Mouse (Mus musculus): Measurements from ENCODE around the gene Asic2. TPM values are rescaled to one million over a fixed set of nuclear protein-coding genes. Genes with fewer than 3 reads are reported as not detected.

Gene Asic2
- polyA plus RNA-seq, 1 experiment from 2014 or later: not detected

GRCm38 (mm10) chr11:81909397-81909894 lies 58.8 kb downstream of the Asic2 start:
- Histone ChIP-seq H3K4me3 (ENCODE audit: low read depth, low read length) (no peak overlapping the region), H3K27me3 (ENCODE audit: insufficient read depth, low read length) (no peaks in the 10 kb centered on the region), H3K9me3 (ENCODE audit: low read length) (no peaks in the 10 kb centered on the region), H3K27ac (ENCODE audit: low read depth) (no peak overlapping the region), H3K4me1 (ENCODE audit: insufficient read depth) (no peaks in the 10 kb centered on the region), H3K9ac (replicated peaks) (no peak overlapping the region), H3K4me2 (ENCODE audit: low read depth, low read length) (no peak overlapping the region), H3K36me3 (replicated peaks; ENCODE audit: insufficient read depth, low read length) (no peaks in the 10 kb centered on the region)
- ATAC-seq (no peak), DNase-seq (no peak)
- no peak for TF ChIP-seq EP300 (IDR thresholded peaks at IDR 0.05; ENCODE audit: low read depth)
- TF ChIP-seq CTCF (IDR thresholded peaks at IDR 0.05; ENCODE audit: low read depth): no peak
- WGBS (ENCODE audit: insufficient replicate concordance): 20% methylated on average over 5 of the region's 5 CpGs

- Histone ChIP-seq H3K4me3 (ENCODE audit: low read depth, low read length) (no peak overlapping the region), H3K9ac (replicated peaks) (no peak overlapping the region), H3K27ac (ENCODE audit: low read depth) (no peak overlapping the region), H3K4me1 (ENCODE audit: insufficient read depth) (no peaks in the 10 kb centered on the region), H3K27me3 (ENCODE audit: insufficient read depth, low read length) (no peaks in the 10 kb centered on the region), H3K9me3 (ENCODE audit: low read length) (no peaks in the 10 kb centered on the region), H3K36me3 (replicated peaks; ENCODE audit: insufficient read depth, low read length) (no peaks in the 10 kb centered on the region), H3K4me2 (ENCODE audit: low read depth, low read length) (no peak overlapping the region)
- no peak for TF ChIP-seq CTCF (IDR thresholded peaks at IDR 0.05; ENCODE audit: low read depth)
- no peak for TF ChIP-seq EP300 (IDR thresholded peaks at IDR 0.05; ENCODE audit: low read depth)
- 68% methylated on average over 1 of the region's 1 CpGs for WGBS (ENCODE audit: insufficient replicate concordance)
- no peak for DNase-seq
- no peak for ATAC-seq
Observed at GRCm38 (mm10) chr11:81908760-81909159, 59.5 kb downstream of the Asic2 start.

- H3K27ac ChIP-seq (ENCODE audit: low read depth): no peak overlapping the region
- DNase-seq: no peak
Observed at GRCm38 (mm10) chr11:81902318-81902717, 65.9 kb downstream of the Asic2 start.

GRCm38 (mm10) chr11:81897547-81898354 lies 70.5 kb downstream of the Asic2 start:
- H3K27ac ChIP-seq (ENCODE audit: low read depth): no peak overlapping the region
- ATAC-seq: no peak
- DNase-seq: no peak

More at GRCm38 (mm10) chr11:81902318-81902717, 65.9 kb downstream of the Asic2 start:
- Histone ChIP-seq H3K4me2 (ENCODE audit: low read depth, low read length) (no peak overlapping the region), H3K4me3 (ENCODE audit: low read depth, low read length) (no peak overlapping the region), H3K9me3 (ENCODE audit: low read length) (no peaks in the 10 kb centered on the region), H3K27me3 (ENCODE audit: insufficient read depth, low read length) (no peaks in the 10 kb centered on the region), H3K4me1 (ENCODE audit: insufficient read depth) (no peaks in the 10 kb centered on the region), H3K9ac (replicated peaks) (no peak overlapping the region), H3K36me3 (replicated peaks; ENCODE audit: insufficient read depth, low read length) (no peaks in the 10 kb centered on the region)
- ATAC-seq: no peak
- TF ChIP-seq CTCF (IDR thresholded peaks at IDR 0.05; ENCODE audit: low read depth): no peak
- TF ChIP-seq EP300 (IDR thresholded peaks at IDR 0.05; ENCODE audit: low read depth): no peak

GRCm38 (mm10) chr11:81896511-81896910 lies 71.7 kb downstream of the Asic2 start:
- H3K4me2 ChIP-seq (ENCODE audit: low read depth, low read length): no peak overlapping the region
- no peaks in the 10 kb centered on the region for H3K27me3 ChIP-seq (ENCODE audit: insufficient read depth, low read length)
- ATAC-seq: no peak
- H3K4me1 ChIP-seq (ENCODE audit: insufficient read depth): no peaks in the 10 kb centered on the region
- TF ChIP-seq EP300 (IDR thresholded peaks at IDR 0.05; ENCODE audit: low read depth) (no peak), CTCF (IDR thresholded peaks at IDR 0.05; ENCODE audit: low read depth) (no peak)
- DNase-seq: no peak
- H3K27ac ChIP-seq (ENCODE audit: low read depth): no peak overlapping the region
- WGBS (ENCODE audit: insufficient replicate concordance): 62% methylated on average over 6 of the region's 6 CpGs
- H3K4me3 ChIP-seq (ENCODE audit: low read depth, low read length): no peak overlapping the region
- H3K36me3 ChIP-seq (replicated peaks; ENCODE audit: insufficient read depth, low read length): no peaks in the 10 kb centered on the region
- no peaks in the 10 kb centered on the region for H3K9me3 ChIP-seq (ENCODE audit: low read length)
- H3K9ac ChIP-seq (replicated peaks): no peak overlapping the region

More at GRCm38 (mm10) chr11:81897547-81898354, 70.5 kb downstream of the Asic2 start:
- Histone ChIP-seq H3K36me3 (replicated peaks; ENCODE audit: insufficient read depth, low read length) (no peaks in the 10 kb centered on the region), H3K4me2 (ENCODE audit: low read depth, low read length) (no peak overlapping the region), H3K9me3 (ENCODE audit: low read length) (no peaks in the 10 kb centered on the region), H3K4me3 (ENCODE audit: low read depth, low read length) (no peak overlapping the region), H3K27me3 (ENCODE audit: insufficient read depth, low read length) (no peaks in the 10 kb centered on the region), H3K9ac (replicated peaks) (no peak overlapping the region), H3K4me1 (ENCODE audit: insufficient read depth) (no peaks in the 10 kb centered on the region)
- no peak for TF ChIP-seq CTCF (IDR thresholded peaks at IDR 0.05; ENCODE audit: low read depth)
- no peak for TF ChIP-seq EP300 (IDR thresholded peaks at IDR 0.05; ENCODE audit: low read depth)
- 12% methylated on average over 8 of the region's 8 CpGs for WGBS (ENCODE audit: insufficient replicate concordance)

- H3K27ac ChIP-seq (ENCODE audit: low read depth): no peak overlapping the region
- H3K27me3 ChIP-seq (ENCODE audit: insufficient read depth, low read length): no peaks in the 10 kb centered on the region
- no peak for DNase-seq
- WGBS (ENCODE audit: insufficient replicate concordance): 50% methylated on average over 9 of the region's 9 CpGs
- H3K4me3 ChIP-seq (ENCODE audit: low read depth, low read length): no peak overlapping the region
- H3K36me3 ChIP-seq (replicated peaks; ENCODE audit: insufficient read depth, low read length): no peaks in the 10 kb centered on the region
- TF ChIP-seq CTCF (IDR thresholded peaks at IDR 0.05; ENCODE audit: low read depth): no peak
- TF ChIP-seq EP300 (IDR thresholded peaks at IDR 0.05; ENCODE audit: low read depth): no peak
- H3K9me3 ChIP-seq (ENCODE audit: low read length): no peaks in the 10 kb centered on the region
- H3K9ac ChIP-seq (replicated peaks): no peak overlapping the region
- no peak overlapping the region for H3K4me2 ChIP-seq (ENCODE audit: low read depth, low read length)
- no peak for ATAC-seq
- no peaks in the 10 kb centered on the region for H3K4me1 ChIP-seq (ENCODE audit: insufficient read depth)
Observed at GRCm38 (mm10) chr11:81871506-81872213, 96.6 kb downstream of the Asic2 start.
